Mouse (Mus musculus): ENCODE data around the gene Qrich2.
"Not testable (repeated sequence)": the region's sequence is repeated elsewhere in the genome, so short reads cannot be mapped to it uniquely, and the experiment has no call there.

Qrich2 gene

GRCm38 (mm10) chr11:116410415-116410814 lies 55.6 kb downstream of the Qrich2 start:
- not testable (repeated sequence) for DNase-seq (ENCODE audit: low read depth)

- DNase-seq (ENCODE audit: low read depth), result no peak
Observed at GRCm38 (mm10) chr11:116409008-116409407, 57.0 kb downstream of the Qrich2 start.

DNA sequence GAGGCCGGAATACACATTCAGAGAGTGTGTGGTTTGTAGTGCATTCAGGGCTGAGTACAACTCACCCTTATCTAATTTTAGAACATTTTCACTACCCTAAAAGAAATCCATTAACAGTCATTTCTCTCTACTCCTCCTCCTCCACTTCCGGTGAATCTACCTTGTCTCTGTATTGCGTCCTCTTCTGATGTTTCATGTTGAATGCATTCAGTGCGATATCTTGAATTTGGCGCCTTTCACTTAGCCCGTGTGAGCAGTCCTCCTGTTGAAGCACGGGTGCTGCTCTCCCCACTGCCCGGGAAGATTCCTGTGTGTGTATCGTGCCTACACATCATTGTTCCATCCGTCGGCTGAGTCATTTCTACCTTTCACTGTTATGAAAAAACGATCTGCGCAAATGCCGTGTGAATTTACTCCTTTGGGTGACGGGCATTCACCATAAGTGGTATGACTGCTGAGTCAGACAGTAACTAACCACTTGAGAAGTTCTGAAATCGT lies 59.8 kb downstream of the Qrich2 start:
- peak; percentile 78 for DNase-seq (ENCODE audit: low read depth)

- DNase-seq (ENCODE audit: low read depth), result no peak
Observed at GRCm38 (mm10) chr11:116405601-116406000, 60.4 kb downstream of the Qrich2 start.

GRCm38 (mm10) chr11:116400560-116400959 lies 65.5 kb downstream of the Qrich2 start:
- no peak for DNase-seq (ENCODE audit: low read depth)

DNA sequence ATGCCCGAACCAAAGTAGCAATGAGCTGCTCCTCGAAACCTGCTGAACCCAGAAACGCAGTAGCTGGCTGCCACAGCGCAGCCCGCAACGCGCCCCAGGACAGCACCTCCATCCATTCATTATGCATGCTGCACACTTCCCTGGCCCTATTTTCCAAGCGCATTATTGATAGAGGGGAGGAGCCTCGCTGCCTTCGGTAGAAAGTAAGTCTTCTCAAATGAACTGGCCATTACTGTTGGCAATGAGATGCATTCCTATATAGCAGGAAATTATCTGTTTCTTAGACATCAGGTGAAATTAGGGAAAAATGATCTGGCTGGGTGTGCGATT lies 67.7 kb downstream of the Qrich2 start:
- no peak for DNase-seq (ENCODE audit: low read depth)

- DNase-seq (ENCODE audit: low read depth), result no peak
Observed at GRCm38 (mm10) chr11:116397517-116398347, 68.3 kb downstream of the Qrich2 start.

- no peak for DNase-seq (ENCODE audit: low read depth)
Observed at GRCm38 (mm10) chr11:116396934-116397330, 69.1 kb downstream of the Qrich2 start.

GRCm38 (mm10) chr11:116396276-116396933 lies 69.6 kb downstream of the Qrich2 start:
- DNase-seq (ENCODE audit: low read depth), result peak; percentile 51

DNA sequence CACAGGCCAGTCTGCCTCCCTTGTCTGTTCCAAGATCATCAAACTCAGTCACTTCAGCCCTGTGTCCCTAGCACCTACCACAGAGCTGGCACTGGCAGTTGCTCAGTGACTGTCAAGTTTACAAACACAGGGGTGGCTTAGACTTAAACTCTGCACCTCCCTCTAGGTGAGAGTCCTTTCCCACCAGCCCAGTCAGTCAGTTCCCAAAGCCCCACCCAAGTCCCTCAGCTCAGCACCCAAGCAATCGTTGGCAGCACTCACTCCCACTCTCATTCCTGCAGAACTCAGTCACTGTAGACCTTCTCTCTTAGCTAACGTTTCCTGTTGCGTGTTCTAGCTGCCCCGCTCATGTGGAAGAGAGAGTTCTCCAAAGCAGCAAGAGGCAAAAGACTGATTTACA lies 71.3 kb downstream of the Qrich2 start:
- peak; percentile 62 for DNase-seq (ENCODE audit: low read depth)
